Mouse (Mus musculus) ES-E14 (cell line): ENCODE measurements at regions not wholly inside any gene's neighbourhood (a gene's known extent, or its start where the extent isn't known, plus 50 kb on each side); places are given as distances from the start of the nearest gene placed in this dataset.

Experiments used
- CHD2 ChIP-seq: IDR thresholded peaks from 2 replicates; pipeline ENCODE4 v1.6.1; 2014; ENCODE audit warnings: mild to moderate bottlenecking, low read depth, low read length, inconsistent platforms
- MAFK ChIP-seq: IDR thresholded peaks from 2 replicates; pipeline ENCODE4 v1.6.1; 2014; ENCODE audit warnings: mild to moderate bottlenecking, low read depth, low read length, inconsistent platforms; ENCODE audit not compliant: insufficient read depth
- ZNF384 ChIP-seq: IDR thresholded peaks from 2 replicates; pipeline ENCODE4 v1.6.1; 2012; ENCODE audit warnings: low read depth, low read length, inconsistent platforms

GRCm38 (mm10) chr10:91267886-91268285 is 86.8 kb upstream of the Tmpo start:
- TF ChIP-seq CHD2 (no peak), MAFK (no peak), ZNF384 (no peak)
